Mouse (Mus musculus): Measurements from ENCODE around the gene Pigz. TPM values are rescaled to one million over a fixed set of nuclear protein-coding genes. Genes with fewer than 3 reads are reported as not detected.

Gene Pigz
- 0.40 and 0.71 TPM in 2 replicates for polyA plus RNA-seq (2015; fragmentation: Nextera tagmentation; extraction: Ambion mirVana)

DNA sequence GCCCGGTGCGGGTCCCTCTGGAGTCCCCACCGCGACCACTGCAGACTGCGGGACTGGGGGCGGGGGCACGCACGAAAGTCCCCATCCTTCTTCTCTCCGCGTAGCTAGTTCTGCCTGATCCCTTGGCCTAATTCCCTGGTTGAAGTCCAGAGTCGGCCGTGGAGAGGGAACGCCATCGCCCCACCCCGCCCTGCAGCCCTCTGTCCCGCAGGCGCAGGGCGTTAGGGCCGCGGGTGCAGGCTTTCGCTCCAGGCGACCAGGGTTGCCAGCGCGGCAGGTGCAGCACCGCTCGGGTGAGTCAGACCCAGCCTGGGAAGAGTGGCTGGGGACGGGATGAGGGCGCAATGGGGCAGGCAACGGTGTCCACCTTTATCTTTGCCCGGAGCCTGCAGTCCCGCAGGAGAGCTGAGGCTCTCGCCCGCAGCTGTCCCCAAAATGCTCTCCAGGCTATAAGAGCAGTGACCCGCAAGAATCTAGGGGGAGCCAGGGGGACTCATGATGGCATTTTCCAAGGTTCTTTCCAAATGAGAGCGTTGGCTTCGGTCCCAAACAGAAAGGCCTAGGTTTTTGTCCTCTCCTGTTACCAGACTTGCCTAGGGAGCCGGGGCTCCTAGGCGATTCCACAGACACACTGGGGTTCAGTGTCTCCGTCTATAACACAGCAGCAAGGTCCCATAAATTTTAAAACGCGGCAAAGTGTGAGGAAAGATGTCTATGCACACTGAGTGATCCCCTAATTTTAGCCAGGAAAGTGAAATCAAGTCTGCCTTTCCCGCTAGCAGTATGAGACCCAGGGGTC, at the start of gene Pigz:
Gene Pigz (plus strand): TSS at position 101 of the 799 bp plus-strand sequence.
- Histone ChIP-seq H3K9me3 (0 out of 2 replicates have a peak, but pooled peaks cover 4% of the 10 kb centered on the region), H3K36me3 (no peaks in the 10 kb centered on the region), H3K27me3 (peaks cover 48% of the 10 kb centered on the region), H3K4me2 (peak within 1 kb of the TSS; percentile 98), H3K4me3 (peak within 1 kb of the TSS; percentile 57), H3K4me1 (peaks cover 26% of the 10 kb centered on the region), H3K27ac (peak within 1 kb of the TSS; percentile 42; the same call in 1 of the 2 replicates), H3K9ac (peak within 1 kb of the TSS; percentile 45)
- WGBS = 9% methylated on average over 42 of the region's 42 CpGs
- no peak for ATAC-seq (ENCODE audit: borderline replicate concordance, extremely low read depth, low FRiP score, low TSS enrichment)

DNA sequence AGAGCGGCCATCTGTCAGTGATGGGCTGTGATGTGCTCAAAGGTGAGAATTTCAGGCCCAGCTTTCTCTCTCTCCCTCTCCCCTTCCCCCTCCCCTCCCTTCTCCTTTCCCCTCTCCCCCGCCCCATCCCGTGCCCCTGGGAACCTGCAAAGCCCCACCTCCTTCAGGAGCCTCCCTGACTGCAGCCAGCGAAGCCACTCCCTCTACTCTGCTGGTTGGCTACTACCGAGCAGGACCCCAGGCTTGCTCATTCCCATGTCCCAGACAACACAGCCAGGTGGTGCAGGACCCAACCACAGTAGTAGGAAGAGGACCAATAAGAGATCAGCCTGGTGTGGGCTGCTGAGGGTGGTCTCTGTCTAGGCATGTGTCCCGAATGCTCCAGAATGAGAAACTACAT, 49.7 kb upstream of the Pigz start:
- H3K27ac ChIP-seq = no peak overlapping the region
- no peaks in the 10 kb centered on the region for H3K36me3 ChIP-seq
- no peak for ATAC-seq (ENCODE audit: borderline replicate concordance, extremely low read depth, low FRiP score, low TSS enrichment)
- peak overlapping the region; percentile 22; the same call in 1 of the 2 replicates for H3K4me2 ChIP-seq
- WGBS = 11% methylated on average over 5 of the region's 6 CpGs
- H3K9ac ChIP-seq = no peak overlapping the region
- no peaks in the 10 kb centered on the region for H3K27me3 ChIP-seq
- H3K4me3 ChIP-seq = no peak overlapping the region
- H3K9me3 ChIP-seq = no peaks in the 10 kb centered on the region
- peaks cover 12% of the 10 kb centered on the region; the same call in 1 of the 2 replicates for H3K4me1 ChIP-seq

DNA sequence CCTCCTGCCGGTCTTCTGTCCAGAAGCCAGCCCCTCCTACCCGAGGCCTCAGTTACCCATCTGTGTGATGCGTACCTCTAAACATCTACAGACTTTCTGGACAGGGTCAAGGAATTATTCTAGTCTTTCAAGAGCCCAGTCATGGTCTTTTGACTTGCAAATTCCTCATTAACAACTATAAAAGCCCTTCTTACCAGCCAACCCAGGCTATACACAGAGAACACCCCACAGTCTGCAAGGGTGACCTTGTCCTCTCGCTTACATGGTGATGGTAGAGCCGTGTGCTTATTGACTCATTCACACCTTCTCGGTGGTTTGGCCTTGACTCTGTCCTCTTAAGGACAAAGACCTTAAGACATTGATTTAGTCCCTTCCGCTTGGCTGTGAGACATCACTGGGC, 42.7 kb upstream of the Pigz start:
- Histone ChIP-seq H3K4me2 (no peak overlapping the region), H3K27me3 (no peaks in the 10 kb centered on the region), H3K9me3 (no peaks in the 10 kb centered on the region), H3K4me3 (no peak overlapping the region), H3K36me3 (no peaks in the 10 kb centered on the region), H3K4me1 (no peaks in the 10 kb centered on the region), H3K27ac (no peak overlapping the region), H3K9ac (no peak overlapping the region)
- ATAC-seq (ENCODE audit: borderline replicate concordance, extremely low read depth, low FRiP score, low TSS enrichment) = no peak
- WGBS = 69% methylated on average over 7 of the region's 7 CpGs

DNA sequence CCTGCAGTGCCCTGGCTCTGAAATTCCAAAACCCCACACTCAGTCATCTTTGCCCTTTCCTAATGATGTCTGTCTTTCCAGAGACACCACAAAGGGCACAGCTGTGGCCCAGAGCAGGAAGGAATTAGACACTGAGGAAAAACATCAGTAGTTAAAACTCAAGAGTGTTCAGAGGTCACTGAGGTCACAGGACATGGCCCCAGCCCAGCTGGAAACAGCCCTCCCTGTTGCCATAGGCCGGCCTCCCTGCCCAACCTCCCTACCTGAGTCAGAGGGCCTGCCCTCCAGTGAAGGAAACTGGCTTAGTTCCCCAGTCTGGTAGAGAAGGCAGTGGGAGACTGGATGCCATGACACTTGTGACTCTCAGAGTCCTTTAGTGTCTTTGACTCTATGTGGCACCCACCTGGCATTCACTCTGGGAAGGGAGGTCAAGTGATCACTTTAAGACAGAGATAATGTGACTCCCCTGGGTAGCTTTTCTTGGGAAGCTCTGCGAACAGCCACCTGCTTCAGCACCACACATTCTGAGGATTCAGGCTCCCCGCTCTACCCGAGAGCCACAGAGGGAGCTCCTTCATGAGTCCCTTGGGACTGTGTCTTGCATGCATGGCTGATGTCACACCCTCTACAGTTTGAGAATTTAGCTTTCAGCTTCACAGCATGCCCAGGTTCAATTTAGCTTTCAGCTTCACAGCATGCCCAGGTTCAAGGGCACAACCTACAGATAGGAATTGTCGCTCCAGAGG, 40.1 kb upstream of the Pigz start:
- Histone ChIP-seq H3K36me3 (no peaks in the 10 kb centered on the region), H3K4me2 (no peak overlapping the region), H3K9ac (no peak overlapping the region), H3K4me1 (peaks cover 8% of the 10 kb centered on the region), H3K27me3 (no peaks in the 10 kb centered on the region), H3K9me3 (no peaks in the 10 kb centered on the region), H3K4me3 (no peak overlapping the region), H3K27ac (no peak overlapping the region)
- ATAC-seq (ENCODE audit: borderline replicate concordance, extremely low read depth, low FRiP score, low TSS enrichment) = no peak
- WGBS = 63% methylated on average over 5 of the region's 5 CpGs

DNA sequence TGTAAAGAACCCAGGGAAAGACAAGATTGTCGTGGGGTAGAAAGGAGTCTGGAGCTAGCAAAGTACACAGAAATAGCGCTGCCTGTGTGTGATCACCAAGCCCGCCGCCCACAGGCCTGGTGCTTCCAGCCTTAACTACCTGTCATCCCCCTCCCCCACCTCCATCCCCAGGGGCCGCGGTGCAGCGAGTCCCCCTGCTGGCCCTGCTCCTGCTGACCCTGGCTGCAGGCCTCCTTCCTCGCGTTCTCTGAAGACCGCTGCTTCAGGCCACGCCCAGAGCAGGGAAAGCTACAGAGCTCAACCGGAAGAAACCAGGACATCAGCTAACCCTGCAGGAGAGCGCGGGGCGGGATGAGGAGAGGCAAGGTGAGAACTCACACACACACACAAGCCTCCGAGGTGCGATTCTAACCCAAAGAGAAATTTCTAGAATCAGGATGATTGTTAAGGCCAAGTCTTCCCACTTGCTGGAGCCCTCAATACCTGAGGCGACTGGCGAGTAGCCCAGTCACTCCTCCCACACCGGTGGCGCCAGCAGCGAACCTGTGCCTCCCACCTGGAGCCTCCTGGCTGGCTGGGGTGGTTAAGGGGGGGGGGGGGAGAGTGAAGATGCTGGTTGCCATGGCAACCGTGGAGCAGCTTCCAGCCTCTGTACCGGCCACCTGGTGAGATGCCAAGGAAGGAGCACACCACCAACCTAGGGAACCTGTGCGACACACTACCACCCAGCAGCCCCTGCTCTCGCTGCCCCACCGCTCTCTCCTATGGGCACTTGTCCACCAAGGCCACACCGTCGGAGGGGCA, 36.5 kb upstream of the Pigz start:
- Histone ChIP-seq H3K27me3 (no peaks in the 10 kb centered on the region), H3K4me2 (peak overlapping the region; percentile 56), H3K27ac (no peak overlapping the region), H3K36me3 (no peaks in the 10 kb centered on the region), H3K9me3 (no peaks in the 10 kb centered on the region), H3K4me3 (peak overlapping the region; percentile 28), H3K9ac (no peak overlapping the region), H3K4me1 (peaks cover 8% of the 10 kb centered on the region)
- peak; percentile 50; the same call in 1 of the 2 replicates for ATAC-seq (ENCODE audit: borderline replicate concordance, extremely low read depth, low FRiP score, low TSS enrichment)
- WGBS = 13% methylated on average over 29 of the region's 29 CpGs

DNA sequence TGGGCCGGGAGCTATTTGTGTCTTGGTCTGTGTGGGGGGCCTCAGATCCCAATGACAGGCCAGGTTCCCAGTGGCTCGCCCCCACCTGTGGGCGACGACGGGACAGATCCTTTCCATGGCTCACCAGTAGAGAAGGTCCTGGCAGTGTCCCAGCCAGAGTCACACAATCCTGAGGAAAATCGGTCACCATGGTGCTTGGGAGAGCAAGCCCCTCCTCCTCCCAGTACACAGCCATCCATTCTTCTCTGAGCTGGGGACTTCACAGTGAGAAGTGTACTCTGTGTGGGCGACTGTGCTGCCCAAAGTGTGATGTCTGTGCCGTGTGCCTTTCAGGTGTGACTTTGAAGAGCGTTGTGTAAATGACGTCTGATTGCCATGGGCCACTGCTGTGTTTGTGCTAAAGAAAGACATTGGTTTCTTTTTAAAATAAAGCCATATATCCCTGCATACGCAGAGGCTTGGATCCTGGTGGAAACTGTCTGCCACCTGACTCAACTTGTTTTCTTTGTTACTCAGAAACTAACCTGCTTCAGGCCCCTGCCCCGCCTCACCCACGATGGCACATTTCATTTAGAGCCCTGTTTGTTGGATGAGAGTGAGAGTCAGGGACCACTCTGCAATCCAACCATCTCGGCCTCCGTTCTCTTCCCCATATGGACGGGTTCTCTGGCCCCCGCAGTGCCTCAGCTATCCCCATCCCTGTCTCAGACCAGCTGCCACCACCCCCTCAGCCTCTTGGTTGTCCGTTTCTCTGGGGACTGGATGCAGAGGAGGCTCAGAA, 34.9 kb upstream of the Pigz start:
- no peak for ATAC-seq (ENCODE audit: borderline replicate concordance, extremely low read depth, low FRiP score, low TSS enrichment)
- Histone ChIP-seq H3K4me1 (peaks cover 8% of the 10 kb centered on the region), H3K4me2 (no peak overlapping the region), H3K9me3 (no peaks in the 10 kb centered on the region), H3K4me3 (no peak overlapping the region), H3K27me3 (no peaks in the 10 kb centered on the region), H3K9ac (no peak overlapping the region), H3K36me3 (no peaks in the 10 kb centered on the region), H3K27ac (no peak overlapping the region)
- 71% methylated on average over 18 of the region's 18 CpGs for WGBS

DNA sequence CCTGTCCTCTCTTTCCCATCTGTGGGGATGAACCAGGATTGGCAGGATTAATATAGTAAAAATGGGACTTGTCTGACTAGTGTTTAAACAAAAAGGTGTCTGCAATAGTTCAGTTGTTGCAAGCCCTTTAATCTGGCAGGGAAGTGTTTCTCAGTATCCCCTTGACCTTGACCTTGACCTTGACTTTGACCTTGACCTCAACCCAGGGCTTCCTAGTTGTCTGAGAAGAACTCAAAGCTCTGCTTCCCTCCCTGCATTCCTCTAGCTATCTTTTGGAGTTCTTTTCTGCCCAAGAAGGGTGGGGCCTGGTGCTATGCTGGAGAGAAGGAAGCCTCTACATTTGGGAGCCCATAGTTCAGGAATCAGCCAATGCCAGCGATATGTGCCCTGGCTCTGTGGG, 31.8 kb upstream of the Pigz start:
- H3K4me2 ChIP-seq = no peak overlapping the region
- no peaks in the 10 kb centered on the region for H3K36me3 ChIP-seq
- no peak overlapping the region for H3K4me3 ChIP-seq
- WGBS = 88% methylated on average over 1 of the region's 1 CpGs
- peaks cover 9% of the 10 kb centered on the region for H3K27me3 ChIP-seq
- no peaks in the 10 kb centered on the region for H3K9me3 ChIP-seq
- no peak overlapping the region for H3K9ac ChIP-seq
- no peak overlapping the region for H3K27ac ChIP-seq
- peaks cover 17% of the 10 kb centered on the region for H3K4me1 ChIP-seq
- no peak for ATAC-seq (ENCODE audit: borderline replicate concordance, extremely low read depth, low FRiP score, low TSS enrichment)

DNA sequence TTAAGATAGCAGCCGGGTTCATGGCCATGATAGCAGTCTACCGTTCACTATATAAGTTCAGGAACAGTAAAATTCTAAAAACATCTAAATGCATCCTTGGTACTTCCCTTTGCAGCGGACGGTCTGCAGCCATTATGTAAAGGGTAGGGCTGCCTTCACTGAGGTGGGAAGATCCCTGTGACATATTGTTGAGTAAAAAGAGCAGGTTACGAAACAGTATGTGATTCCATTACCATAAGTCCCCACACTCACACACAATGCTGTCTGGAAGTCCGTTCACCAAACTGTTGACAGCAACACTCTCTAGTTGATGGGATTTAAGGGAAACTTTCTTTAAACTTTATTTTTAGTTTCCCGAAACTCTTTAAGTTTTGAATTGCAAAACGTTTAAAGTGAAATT, 30.4 kb upstream of the Pigz start:
- Histone ChIP-seq H3K4me1 (peaks cover 10% of the 10 kb centered on the region; the same call in 1 of the 2 replicates), H3K36me3 (no peaks in the 10 kb centered on the region), H3K9ac (no peak overlapping the region), H3K27me3 (peaks cover 9% of the 10 kb centered on the region), H3K4me3 (no peak overlapping the region), H3K4me2 (no peak overlapping the region), H3K27ac (no peak overlapping the region), H3K9me3 (no peaks in the 10 kb centered on the region)
- no peak for ATAC-seq (ENCODE audit: borderline replicate concordance, extremely low read depth, low FRiP score, low TSS enrichment)
- 83% methylated on average over 8 of the region's 8 CpGs for WGBS

DNA sequence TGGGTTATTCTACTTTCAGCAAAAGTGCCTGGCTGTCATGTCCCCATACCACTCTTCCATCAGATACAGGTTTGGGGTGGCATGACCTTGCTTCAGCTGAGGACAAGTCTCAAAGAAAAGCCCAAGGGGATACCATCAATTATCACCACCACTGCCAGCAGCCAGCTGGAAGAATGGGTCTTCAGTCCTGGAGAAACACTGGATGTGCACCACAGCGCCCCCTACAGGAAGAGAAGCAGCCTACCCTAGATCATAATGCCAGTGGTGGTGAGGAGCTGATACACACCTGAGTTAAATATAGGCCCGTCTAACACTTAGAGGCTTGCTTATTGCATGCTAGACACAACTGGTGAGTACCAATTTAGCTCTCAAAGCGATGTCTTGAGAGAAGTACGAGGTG, 28.3 kb upstream of the Pigz start:
- no peaks in the 10 kb centered on the region for H3K36me3 ChIP-seq
- no peak for ATAC-seq (ENCODE audit: borderline replicate concordance, extremely low read depth, low FRiP score, low TSS enrichment)
- peaks cover 10% of the 10 kb centered on the region; the same call in 1 of the 2 replicates for H3K4me1 ChIP-seq
- no peak overlapping the region for H3K4me2 ChIP-seq
- H3K9ac ChIP-seq = no peak overlapping the region
- H3K27ac ChIP-seq = no peak overlapping the region
- 71% methylated on average over 4 of the region's 4 CpGs for WGBS
- H3K27me3 ChIP-seq = peaks cover 9% of the 10 kb centered on the region
- no peaks in the 10 kb centered on the region for H3K9me3 ChIP-seq
- H3K4me3 ChIP-seq = no peak overlapping the region

DNA sequence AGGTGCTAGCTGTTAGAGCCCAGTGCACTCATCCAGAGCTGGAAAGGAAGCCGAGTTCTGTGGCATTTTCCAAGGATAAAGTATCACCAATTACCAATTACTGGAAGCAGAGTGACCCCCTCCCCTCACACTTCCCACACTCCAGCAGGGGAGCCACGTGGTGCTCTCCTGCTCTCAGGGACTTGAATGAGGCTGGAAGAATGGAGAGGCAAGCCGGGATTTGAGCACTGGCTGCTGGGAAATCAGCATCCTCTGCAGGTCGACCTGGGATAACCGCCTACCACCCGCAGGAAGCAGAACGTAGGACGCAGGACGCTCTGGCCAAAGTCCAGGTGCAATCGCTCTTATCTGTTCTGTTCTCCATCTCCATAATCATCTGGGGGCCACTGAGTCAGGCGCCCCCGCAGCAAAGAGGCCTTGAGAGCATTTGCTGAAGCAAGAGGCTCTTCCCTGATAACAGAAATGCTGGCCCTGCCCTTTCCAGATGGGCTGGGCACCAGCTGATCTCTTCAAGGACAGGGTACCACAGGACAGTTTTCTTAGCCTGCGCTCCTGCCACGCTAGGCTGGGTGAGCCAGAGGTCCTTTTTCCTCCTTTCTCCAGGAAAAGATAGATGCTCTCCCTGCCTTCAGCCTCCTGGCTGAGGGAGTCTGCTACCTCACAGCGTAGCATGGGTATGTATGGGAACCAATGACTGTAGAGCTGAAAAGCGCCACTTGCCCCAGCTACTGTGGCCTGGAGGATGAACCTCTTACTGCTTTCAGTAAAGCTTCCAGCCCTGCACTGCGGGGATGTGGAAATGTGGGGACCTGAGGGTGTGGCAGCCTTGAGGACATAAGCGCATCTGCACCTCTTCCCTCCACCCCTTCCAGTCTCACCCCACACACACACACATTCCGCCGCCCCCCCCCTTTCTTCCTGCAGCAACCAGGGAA, 27.5 kb upstream of the Pigz start:
- ATAC-seq (ENCODE audit: borderline replicate concordance, extremely low read depth, low FRiP score, low TSS enrichment) = no peak
- H3K36me3 ChIP-seq = no peaks in the 10 kb centered on the region
- peaks cover 9% of the 10 kb centered on the region for H3K27me3 ChIP-seq
- 38% methylated on average over 20 of the region's 20 CpGs for WGBS
- H3K9me3 ChIP-seq = no peaks in the 10 kb centered on the region
- no peak overlapping the region for H3K27ac ChIP-seq
- no peak overlapping the region for H3K4me3 ChIP-seq
- no peak overlapping the region for H3K9ac ChIP-seq
- peak overlapping the region; percentile 45 for H3K4me2 ChIP-seq
- H3K4me1 ChIP-seq = peaks cover 10% of the 10 kb centered on the region; the same call in 1 of the 2 replicates

Data from lung, embryonic 15.5 days (tissue).